Mouse (Mus musculus) cerebellum, postnatal 25 days (tissue): ENCODE results near the gene Islr.

Experiments
- DNase-seq, 2 experiments: peaks; one replicate each; pipeline ENCODE4 v3.0.0; 2021; ENCODE audit warnings: mixed read lengths in 2 of 2

The Islr gene

GRCm38 (mm10) chr9:58110787-58111186 is 93.3 kb downstream of the Islr start:
- DNase-seq, result peak; percentile 66 to 69

DNA sequence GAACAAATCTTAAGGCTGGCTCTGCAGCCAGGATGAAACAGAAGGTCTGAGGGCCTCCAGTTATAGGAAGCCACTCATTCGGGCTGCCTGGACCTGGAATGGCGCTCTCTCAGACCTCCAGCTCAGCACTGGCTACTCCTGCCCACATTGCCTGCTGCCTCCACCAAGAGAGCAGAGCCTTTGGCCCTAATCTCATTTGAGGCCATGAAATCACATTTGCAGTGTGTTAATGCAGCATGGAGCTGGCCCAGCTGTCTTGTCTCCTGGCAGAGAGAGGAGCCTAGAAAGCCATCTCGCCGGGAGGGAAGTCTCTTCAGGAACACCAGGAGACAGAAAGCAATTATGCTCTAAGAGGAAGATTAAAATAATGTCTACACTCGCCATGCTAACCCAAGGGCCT is 96.6 kb downstream of the Islr start:
- DNase-seq, result no peak
